Mouse (Mus musculus): ENCODE data around the gene Igfbp4. TPM values are rescaled to one million over a fixed set of nuclear protein-coding genes. Genes with fewer than 3 reads are reported as not detected.
A peak's percentile ranks its signal among the peaks of the same experiment; 100 is the strongest.

Gene Igfbp4
- total RNA-seq (2015) (188 and 211 TPM in 2 replicates), total RNA-seq (2017) (327 and 329 TPM in 2 replicates)

DNA sequence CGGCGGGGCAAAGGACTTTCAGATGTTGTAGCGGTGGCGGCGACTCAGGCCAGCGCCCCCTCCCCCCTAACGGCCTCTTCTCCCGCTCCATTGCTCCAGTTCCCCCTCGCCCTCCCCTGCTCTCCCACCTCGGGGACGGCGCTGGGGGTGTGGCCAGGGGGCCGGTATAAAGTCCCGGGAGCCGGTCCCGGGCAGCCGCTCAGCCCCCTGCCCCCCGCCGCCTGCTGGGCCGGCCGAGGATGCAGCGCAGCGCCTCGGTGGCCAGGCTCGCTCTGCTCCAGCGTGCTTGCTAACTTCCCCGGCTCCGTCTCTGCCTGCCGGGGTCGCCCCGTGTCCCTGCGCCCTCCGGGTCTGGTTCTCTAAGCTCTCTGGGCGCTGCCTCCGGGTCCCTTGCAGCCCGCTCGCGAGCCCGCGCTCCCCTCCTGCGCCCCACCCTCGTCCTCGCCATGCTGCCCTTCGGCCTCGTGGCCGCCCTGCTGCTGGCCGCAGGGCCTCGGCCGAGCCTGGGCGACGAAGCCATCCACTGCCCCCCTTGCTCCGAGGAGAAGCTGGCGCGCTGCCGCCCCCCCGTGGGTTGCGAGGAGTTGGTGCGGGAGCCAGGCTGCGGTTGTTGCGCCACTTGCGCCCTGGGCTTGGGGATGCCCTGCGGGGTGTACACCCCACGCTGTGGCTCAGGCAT is at the start of gene Igfbp4:
Igfbp4 (plus strand) TSS at position 194 of the 679 bp plus-strand sequence.
- ATAC-seq (replicated peaks; ENCODE audit: poor library complexity): peak; percentile 11

DNA sequence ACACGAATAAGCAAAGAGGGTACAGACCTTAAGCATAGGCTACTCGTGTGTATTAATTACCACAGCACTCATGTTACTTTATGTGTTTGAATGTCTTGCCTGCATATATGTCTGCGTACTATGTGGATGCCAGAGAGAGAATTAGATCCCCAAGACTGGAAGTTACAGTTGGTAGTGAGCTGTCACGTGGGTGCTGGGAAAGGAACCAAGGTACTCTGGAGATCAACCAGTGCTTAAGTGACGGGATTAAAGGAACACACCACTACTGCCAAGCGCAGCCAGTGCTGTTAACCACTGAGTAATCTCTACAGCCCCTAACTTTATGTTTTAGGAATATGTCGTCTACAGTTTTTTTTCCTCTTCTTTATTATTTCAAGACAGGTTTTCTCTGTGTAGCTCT is 45.1 kb upstream of the Igfbp4 start:
- ATAC-seq (replicated peaks; ENCODE audit: poor library complexity): no peak

DNA sequence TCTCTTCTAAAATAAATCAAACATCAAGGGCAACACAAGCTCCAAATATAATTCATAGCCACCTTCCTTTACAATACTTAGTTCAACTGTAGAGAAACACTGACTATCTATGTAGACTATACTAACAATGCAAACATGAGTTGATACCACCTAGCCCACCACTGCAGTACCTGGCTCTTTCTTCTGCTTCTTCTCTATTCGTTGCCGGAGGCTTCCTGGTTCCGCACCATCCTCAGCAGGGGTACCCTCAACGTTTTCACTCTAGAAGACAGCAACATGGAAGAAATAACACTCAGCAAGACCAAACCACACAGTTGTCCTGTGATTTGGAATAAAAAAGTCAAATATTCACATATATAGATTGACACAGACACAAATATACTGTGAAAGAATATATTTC is 43.4 kb upstream of the Igfbp4 start:
- ATAC-seq (replicated peaks; ENCODE audit: poor library complexity): no peak

DNA sequence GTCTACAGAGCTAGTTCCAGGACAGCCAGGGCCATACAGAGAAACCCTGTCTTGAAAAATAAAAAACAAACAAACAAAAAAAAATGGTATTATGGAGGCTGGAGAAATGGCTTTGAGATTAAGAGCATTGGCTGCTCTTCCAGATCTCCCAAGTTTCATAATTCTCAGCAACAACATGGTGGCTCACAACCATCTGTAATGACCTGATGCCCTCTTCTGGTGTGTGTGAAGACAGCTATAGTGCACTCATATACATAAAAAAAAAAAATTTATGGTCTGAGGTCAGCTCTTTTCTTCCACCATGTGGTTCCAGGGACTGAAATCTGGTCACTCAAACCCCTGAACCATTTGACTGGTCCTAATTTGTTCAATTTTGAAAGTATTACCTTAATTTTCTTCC is 42.3 kb upstream of the Igfbp4 start:
- ATAC-seq (replicated peaks; ENCODE audit: poor library complexity): no peak

DNA sequence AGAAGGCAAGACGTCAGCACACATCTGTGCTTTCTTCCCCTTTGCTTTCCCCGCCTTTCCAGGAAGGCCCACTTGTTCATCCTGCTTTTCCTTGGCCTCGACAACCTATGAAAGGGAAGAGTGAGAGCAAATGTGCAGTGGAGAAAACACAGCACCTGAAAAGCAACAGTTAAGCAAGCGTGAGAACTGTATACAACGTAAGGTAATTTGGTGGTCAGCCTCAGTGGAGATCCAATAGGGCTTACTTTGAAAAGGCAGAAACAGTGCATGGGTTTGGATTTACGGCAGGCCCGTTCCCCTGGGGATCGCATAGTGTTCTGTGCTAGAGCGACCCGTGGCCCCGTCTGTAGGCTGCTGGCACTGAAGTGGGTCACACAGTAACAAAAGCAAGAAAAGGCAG is 41.8 kb upstream of the Igfbp4 start:
- ATAC-seq (replicated peaks; ENCODE audit: poor library complexity): no peak

DNA sequence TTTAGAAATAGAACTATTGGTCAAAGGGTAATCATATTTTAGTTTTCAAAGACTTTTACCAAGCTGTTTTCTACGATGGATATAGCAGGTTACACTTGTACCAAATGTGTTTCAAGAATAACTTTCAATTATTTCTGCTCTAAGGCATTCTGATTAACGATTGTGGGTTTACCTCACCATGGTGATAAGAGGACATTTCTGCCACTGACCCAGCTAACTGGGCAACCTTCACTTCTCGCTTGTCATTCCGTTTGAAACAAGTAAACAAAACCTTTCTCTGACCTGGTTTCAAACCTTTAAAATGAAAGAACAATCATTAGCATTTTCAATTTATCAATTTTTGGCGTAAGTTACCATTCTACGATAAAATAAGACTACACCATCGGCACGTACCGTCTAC is 34.3 kb upstream of the Igfbp4 start:
- no peak for ATAC-seq (replicated peaks; ENCODE audit: poor library complexity)

DNA sequence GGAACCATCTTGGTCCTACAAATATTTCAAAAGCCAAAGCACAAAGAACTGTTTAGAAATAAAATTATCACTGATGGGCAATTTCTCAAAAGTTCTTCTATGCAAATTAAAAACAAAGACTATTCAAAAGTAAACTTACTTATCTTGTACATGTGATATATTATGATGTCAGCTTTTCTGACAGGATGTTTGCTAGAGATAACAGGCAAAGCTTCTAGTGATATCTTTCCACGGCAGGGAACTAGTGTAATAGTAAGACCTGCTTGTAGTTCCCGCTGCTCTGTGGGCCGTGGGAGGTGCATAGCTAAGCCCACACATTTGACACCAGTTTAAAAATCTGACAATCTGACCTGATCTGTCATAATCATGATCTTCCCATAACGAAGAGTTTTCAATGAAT is 30.9 kb upstream of the Igfbp4 start:
- peak; percentile 60 for ATAC-seq (replicated peaks; ENCODE audit: poor library complexity)

DNA sequence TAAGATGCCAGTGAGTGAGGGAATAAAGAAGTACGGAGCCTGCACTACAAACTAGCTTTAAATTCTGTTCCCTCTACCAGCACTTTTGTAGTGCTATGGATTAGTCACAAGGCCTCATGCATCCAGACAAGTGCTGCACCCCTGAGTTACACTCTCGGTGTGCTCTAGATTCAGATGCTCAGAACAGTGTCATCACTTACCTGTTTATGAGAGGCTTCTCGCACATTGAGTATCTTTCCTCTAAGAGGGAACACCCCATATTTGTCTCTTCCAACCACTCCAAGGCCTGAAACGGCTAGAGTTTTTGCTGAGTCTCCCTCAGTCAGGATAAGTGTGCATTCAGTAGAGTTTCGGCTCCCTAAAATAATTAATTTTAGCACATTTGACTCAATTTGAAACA is 30.3 kb upstream of the Igfbp4 start:
- no peak for ATAC-seq (replicated peaks; ENCODE audit: poor library complexity)

DNA sequence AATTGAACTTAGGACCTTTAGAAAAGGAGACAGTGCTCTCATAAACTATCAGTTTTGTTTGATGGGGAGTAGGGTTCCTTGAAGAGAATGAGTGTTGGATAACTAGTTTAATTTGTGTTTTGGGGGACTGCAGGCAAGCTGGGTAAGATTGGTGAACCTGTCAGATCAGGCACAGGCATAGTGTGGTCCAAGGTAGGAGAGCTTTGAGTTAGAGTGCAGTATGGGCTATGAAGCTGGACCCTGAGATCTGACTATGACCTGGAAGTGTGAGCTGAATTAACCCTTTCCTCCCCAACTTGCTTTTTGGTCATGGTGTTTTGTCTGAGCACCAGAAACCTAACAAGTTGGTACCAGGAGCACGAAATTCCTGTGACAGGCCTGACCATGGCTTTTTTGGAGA is 27.2 kb upstream of the Igfbp4 start:
- no peak for ATAC-seq (replicated peaks; ENCODE audit: poor library complexity)

DNA sequence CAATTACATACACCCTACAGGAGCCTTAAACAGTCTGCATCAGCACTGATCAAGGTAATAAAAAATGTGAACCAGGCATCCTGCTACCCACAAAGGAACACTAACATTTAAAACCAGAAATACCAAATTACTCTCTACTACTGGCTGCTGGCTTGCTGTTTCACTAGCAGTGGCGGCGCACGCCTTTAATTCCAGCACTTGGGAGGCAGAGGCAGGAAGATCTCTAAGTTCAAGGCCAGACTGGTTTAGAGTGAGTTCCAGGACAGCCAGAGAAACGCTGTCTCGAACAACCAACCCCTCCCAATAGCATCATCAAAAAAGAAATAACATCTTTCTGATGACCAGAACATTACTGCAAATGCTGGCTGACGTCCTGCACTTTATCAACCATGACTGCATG is 21.2 kb upstream of the Igfbp4 start:
- ATAC-seq (replicated peaks; ENCODE audit: poor library complexity): no peak

DNA sequence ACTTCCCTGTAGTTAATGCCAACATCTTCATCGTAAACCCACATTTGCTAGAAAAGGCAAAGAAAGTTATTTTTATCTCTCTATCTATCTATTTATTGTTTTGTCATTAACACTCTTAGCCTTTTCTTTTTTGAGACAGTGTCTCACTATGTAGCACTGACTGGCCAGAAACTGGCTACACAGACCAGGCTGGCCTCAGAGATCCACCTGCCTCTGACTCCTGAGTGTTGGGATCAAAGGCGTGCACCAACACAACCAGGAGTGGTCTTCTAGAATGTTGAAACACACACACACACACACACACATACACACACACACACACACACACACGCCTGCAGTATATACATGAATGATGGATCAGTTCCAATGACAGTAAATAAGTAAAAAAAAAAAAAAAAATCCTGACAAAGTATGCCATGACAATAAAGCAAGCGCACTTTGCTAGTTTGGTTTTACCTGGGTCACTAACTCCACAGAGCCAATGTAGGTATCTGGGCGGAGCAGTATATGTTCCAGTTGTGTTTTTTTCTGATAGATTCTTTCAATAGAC is 18.6 kb upstream of the Igfbp4 start:
- ATAC-seq (replicated peaks; ENCODE audit: poor library complexity): no peak

DNA sequence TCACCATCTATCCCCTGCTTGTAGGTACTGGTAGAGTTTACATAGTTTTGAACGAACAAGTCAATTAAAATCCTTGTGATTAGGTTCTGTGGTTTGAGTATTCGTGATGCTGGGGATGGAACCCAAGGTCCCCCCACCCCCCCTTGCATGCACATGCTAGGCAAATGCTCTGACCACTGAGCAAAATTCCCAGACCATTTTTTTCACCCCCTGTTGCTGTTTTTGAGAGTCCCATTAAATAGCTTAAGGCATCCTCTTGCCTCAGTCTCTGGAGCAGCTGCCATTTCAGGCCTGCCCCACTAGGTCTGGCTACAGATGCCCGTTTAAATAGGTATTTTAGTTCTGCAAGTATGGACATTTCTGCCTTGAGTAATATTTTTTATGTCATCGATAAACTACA is 17.9 kb upstream of the Igfbp4 start:
- ATAC-seq (replicated peaks; ENCODE audit: poor library complexity): no peak

DNA sequence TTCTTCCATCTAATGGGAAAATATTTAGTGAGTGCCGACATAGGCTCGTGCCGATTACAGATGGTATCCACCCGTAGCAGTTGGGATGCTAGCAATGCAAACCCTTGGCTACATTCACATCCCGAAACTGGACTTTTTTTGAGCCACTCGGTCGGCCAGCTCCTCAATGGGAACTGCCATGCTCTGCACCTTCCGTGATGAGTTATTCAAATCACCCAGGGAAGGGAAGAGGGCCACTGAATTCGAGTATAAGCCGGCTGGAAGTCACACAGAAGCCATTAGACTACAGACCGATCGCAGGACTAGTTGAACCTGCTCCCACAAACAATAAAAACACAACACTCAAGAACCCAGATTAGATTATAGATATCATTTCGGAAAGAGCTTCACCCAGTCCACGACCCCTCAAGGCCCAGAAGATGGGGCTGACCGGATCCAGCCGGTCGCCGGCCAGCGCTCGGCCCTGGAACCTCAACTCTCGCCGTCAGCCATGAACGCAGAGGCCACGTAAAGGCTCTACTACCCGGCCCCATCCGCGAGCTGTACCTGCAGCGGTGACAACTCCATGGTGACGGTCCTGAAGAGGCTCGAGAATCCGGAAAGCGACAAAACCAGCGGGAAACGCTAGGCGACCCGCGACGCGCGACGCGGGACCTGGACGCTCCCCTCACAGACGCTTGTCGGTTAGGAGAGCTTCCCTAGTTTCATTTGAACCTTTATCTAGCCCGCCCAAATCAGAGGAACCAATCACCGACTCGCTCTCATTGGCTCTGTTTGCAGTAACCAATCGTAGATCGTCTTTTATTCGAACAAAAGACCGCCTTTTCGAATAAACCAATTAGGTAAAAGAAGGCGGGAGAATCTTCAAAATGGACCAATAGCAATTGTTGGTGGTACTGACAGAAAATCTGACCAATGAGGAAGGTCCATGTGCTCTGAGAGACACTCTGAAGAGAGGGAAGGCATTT is 17.3 kb upstream of the Igfbp4 start, which contains the start of gene Top2a:
Top2a (minus strand) TSS at position 690 of the 968 bp plus-strand sequence.
- ATAC-seq (replicated peaks; ENCODE audit: poor library complexity): peak; percentile 92

DNA sequence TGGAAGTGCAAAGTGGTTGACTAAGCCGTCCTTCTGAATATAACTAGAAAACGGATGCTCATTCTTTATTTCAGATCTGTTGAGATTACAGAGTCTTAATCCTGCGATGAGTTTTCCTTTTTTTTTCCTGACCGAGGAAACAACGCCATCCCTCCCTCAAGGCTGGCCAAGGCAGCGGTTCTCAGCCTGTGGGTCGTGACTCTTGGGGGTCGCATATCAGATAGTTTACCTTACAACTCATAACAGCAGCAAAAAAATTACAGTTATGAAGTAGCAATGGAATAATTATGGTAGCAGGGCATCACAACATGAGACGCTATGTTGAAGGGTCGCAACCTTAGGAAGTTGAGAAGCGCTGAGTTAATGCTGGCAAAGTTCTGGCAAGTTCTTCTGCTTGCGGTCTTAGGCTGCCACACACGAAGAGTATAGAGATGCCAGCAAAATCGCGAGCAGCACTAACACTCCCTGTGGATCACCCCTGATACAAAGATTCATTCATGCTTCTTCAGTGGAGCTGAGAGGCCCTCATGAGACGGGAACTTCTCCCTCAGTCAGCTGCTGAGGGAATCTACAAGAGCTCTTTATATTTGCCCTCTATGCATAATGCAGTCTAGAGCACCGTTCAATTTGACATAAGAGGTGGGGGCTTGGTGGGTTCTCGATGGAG is 16.4 kb upstream of the Igfbp4 start:
- no peak for ATAC-seq (replicated peaks; ENCODE audit: poor library complexity)

DNA sequence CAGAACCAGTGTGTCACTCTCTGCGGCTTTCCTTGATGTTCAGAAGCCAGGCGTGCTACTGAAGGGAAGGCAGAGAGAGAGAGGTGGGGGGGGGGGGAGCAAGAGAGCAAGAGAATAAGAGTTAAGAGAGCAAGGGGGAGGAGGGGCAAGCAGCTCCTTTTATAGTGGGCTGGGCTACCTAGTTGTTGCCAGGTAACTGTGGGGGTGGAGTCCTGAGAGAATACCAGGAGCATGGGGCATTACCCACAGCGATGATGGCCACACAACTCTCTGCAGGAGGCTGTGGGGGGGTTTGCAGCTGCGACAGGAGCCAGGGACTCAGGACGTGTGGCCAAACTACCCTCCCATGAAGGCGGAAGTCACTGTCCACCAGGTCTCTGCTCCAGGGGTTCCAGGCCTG is 15.2 kb upstream of the Igfbp4 start:
- no peak for ATAC-seq (replicated peaks; ENCODE audit: poor library complexity)

DNA sequence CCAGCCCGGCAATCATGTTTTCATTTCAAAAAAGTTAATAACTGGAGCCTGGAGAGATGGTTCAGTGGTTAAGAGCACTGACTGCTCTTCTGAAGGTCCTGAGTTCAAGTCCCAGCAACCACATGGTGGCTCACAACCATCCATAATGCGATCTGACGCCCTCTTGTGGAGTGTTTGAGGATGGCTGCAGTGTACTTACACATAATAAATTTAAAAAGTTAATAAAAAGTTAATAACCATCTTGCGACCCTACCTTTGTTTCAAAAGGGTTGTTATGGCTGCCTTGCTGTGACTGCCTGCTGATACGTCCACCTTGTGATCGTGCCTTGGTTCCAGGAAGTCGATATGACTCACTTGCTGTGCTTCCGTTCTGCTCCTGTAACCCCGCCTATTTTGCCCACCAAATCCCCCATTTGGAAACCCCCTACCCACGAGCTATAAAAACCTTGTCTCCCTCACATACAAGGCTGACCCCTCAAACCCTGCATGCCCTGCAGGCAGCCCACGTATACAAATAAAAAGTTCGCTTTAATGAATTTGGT is 14.1 kb upstream of the Igfbp4 start:
- no peak for ATAC-seq (replicated peaks; ENCODE audit: poor library complexity)

DNA sequence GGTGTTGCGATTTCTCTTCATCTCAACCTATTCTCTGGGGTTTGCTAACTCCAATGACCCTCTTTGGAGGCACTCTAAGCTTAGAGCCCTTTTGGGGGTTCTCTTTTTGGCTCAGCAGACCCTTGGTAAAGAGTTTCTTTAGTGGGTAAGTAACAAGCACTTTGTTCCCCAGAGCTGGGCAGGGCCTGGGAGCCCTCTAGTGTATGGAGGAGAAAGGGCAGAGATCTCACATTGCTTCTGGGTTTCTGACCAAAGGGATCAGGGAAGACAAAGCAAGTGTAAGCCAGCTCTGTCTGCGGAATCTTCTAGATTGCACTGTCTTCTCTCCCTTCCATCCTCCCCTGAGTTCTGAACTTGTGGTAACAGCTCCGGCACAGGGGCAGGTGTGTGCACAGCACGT is 5.7 kb upstream of the Igfbp4 start:
- peak; percentile 48 for ATAC-seq (replicated peaks; ENCODE audit: poor library complexity)

DNA sequence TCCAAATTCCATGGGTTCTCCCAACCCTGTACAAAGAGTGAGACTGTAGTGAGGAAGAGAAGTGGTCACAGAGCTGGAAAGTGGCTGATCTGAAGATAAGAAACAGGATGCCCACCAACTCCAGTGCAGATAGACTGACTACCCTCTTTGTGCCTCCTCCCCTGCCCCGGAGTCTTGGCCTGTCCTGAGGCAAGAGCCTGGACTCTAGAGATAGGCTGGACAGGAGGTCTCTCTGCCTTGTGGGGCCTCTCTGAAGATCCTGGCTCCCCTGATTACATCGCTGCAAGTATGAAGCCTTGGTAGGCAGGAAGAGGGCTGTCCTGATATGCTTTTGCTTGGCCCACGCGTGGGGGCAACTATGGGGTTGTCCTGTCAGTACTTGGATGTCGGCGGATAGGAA is 4.8 kb upstream of the Igfbp4 start:
- ATAC-seq (replicated peaks; ENCODE audit: poor library complexity): 0 out of 2 replicates have a peak, but pooled peaks have one; percentile 3

DNA sequence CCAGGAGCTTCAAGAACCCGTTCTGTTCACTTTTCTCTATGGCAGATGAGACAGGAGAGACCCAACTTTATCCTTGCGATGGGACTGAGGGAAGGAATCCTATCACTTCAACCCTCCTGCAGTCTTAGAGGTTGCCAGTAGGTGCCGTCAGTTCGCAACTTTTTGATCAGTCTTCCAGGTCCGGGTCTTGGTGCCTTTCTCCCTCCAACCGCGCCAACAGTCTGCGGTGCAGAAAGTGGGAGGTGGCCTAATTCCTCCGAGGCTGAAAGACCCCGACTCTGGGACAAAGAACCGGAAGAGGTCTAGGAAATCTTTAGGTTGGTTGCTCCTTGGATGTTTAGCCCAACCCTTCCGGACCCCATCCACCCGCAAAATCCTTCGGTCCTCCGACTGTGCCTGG is 1.3 kb upstream of the Igfbp4 start:
- ATAC-seq (replicated peaks; ENCODE audit: poor library complexity): peak; percentile 67

DNA sequence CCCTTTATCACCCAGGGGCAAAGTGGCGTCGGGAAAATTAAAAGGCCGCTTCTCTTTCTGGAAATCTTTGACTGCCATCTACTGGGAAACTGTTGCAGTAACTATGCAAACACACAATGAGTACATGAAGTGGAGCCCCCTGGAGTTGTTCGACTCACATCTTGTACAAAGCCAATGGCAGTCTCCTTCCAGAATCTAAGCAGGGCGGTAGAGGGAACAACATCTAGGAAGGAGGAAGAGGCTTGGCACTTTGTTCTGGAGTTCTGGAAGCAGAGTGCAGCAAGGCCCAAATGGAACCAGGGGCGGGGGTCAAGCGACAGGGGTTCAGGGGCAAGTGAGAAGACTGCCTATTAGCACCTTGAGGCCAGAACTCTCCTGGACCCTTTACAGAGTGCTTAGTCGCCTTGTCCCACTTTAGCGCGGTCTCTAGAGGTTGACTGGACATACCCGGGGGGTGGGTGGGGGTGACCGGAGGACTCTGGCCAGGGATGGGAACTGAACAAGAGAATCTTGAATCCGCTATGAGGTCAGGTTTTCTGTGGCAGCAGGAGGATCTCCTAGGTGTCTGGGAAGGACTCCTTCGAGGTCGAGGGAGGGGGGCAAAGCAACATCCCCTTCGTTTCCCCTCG is 584 bp upstream of the Igfbp4 start:
- ATAC-seq (replicated peaks; ENCODE audit: poor library complexity): no peak
